Mouse (Mus musculus) kidney, embryonic 16.5 days (tissue): ENCODE results near the gene Map4k1. TPM values are rescaled to one million over a fixed set of nuclear protein-coding genes. Genes with fewer than 3 reads are reported as not detected.

Experiments
- ATAC-seq: fragments of 200-750 bp; cut with Nextera tagmentation; 2 replicates; pipeline ENCODE4 v1.8.0; 2017; ENCODE audit warnings: moderate TSS enrichment; ENCODE audit not compliant: low FRiP score, low TSS enrichment
- H3K27ac ChIP-seq: fragments of 300-500 bp; sonication (generic); 2 replicates; pipeline ENCODE4 v1.5.1; 2014; ENCODE audit warnings: low read length
- H3K27me3 ChIP-seq: fragments of 300-500 bp; sonication (generic); 2 replicates; pipeline ENCODE4 v1.6.1; 2014; ENCODE audit warnings: low read length, control low read depth, mixed read lengths; ENCODE audit not compliant: insufficient read depth
- H3K36me3 ChIP-seq: fragments of 300-500 bp; sonication (generic); 2 replicates; pipeline ENCODE4 v1.6.1; 2014; ENCODE audit warnings: low read length, control low read depth, mixed read lengths; ENCODE audit not compliant: insufficient read depth
- H3K4me1 ChIP-seq: fragments of 300-500 bp; sonication (generic); 2 replicates; pipeline ENCODE4 v1.6.1; 2014; ENCODE audit warnings: low read length, control low read depth, mixed read lengths; ENCODE audit not compliant: insufficient read depth
- H3K4me2 ChIP-seq: fragments of 300-500 bp; sonication (generic); replicated peaks from 2 replicates; pipeline ENCODE4 v1.6.1; 2014; ENCODE audit warnings: low read depth, low read length
- H3K4me3 ChIP-seq: fragments of 300-500 bp; sonication (generic); 2 replicates; pipeline ENCODE4 v1.5.1; 2014; ENCODE audit warnings: mild to moderate bottlenecking, low read length
- H3K9ac ChIP-seq: fragments of 300-500 bp; sonication (generic); replicated peaks from 2 replicates; pipeline ENCODE4 v1.6.1; 2014; ENCODE audit warnings: low read length
- H3K9me3 ChIP-seq: fragments of 300-500 bp; sonication (generic); 2 replicates; pipeline ENCODE4 v1.6.1; 2016; ENCODE audit warnings: low read length, control low read depth
- WGBS: fragments of 180-500 bp; shearing (Covaris S2); extraction: QIAGEN DNeasy Blood & Tissue Kit; methylation state at CpG from one replicate; pipeline ENCODE4 v1.1.7; 2014; 5-methylcytosine and 5-hydroxymethylcytosine counted together
- polyA plus RNA-seq: library from polyadenylated mRNA; unstranded; fragments of >200 nt; fragmentation: Nextera tagmentation; extraction: Ambion mirVana; gene quantifications from 2 replicates; pipeline ENCODE4 v1.2.1, GENCODE M21; 2015

Map4k1 gene
- polyA plus RNA-seq, result 9.7 and 10.1 TPM in 2 replicates

DNA sequence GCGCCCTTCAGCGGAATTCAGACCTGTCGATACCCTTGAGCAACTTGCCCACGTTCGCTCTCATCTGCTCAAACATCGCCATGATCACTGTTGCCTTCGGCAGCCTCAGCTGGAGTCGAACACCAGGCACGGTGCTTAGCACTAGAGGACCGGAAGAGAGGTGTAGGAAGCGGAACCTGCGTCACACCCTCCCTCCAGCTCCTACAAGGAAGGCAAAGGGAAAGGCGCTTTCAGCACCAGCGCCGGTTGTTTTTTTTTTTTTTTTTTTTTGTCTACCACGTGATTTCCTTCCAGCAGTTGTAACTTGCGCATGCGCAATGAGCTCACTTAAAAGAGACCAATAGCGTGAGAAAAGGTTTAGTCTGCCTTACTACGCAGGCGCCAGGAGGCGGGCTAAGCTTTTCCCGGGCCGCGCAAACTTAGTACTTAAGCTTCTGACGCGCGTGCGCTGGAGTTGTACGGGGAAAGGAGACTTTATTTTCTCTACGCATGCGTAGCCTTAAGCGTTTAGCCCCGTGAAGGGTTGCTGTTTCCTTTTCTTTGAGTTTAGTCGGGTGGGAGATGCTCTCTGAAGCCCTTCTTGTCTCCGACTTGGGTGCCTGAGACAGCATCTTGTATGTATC is at the start of gene Map4k1, which contains the start of gene Eif3k:
Map4k1 (plus strand) TSS at position 400 of the 623 bp plus-strand sequence.
Eif3k (minus strand) TSS at position 214 of the 623 bp plus-strand sequence.
- Histone ChIP-seq H3K4me1 (peaks cover 21% of the 10 kb centered on the region), H3K27ac (peak within 1 kb of the TSS; percentile 90), H3K9me3 (no peaks in the 10 kb centered on the region), H3K27me3 (no peaks in the 10 kb centered on the region), H3K36me3 (peaks cover 30% of the 10 kb centered on the region), H3K4me2 (peak within 1 kb of the TSS; percentile 99), H3K9ac (peak within 1 kb of the TSS; percentile 95), H3K4me3 (peak within 1 kb of the TSS; percentile 88)
- peak; percentile 97 for ATAC-seq
- under 1% methylated on average over 36 of the region's 36 CpGs for WGBS

DNA sequence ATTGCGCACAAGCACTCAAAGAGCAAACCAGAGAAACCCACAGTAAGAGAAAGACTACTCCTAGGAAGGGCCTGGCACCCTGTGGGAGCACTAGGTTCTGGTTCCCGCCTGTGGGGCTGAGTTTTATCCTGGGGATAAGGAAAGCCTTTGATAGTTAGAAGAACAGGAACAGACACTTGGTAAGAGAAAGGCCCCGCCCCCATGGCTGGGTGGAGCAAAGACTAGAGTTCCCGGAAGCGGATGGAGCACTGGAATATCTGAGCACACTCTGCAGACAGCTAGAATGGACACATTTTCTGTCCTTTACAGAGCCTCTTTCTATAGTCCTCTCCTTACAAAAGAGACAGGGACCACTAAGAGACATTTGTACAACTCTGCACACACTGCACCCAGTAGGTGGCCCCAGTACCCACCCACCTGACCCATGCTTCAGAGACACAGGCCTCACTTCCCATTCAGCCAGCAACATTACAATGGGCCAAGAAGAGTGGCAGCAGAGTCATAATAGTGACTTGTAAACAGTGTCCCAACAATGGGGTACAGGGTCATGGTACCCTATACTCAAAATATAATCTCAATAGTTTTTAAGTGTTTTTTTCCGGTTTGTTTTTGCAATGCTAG is 49.3 kb upstream of the Map4k1 start:
- Histone ChIP-seq H3K27ac (peak overlapping the region; percentile 95; the same call in 1 of the 2 replicates), H3K4me2 (no peak overlapping the region), H3K4me1 (peaks cover 67% of the 10 kb centered on the region), H3K9ac (no peak overlapping the region), H3K36me3 (0 out of 2 replicates have a peak, but pooled peaks cover 8% of the 10 kb centered on the region), H3K27me3 (no peaks in the 10 kb centered on the region), H3K9me3 (no peaks in the 10 kb centered on the region), H3K4me3 (no peak overlapping the region)
- ATAC-seq, result no peak
- 68% methylated on average over 6 of the region's 6 CpGs for WGBS

DNA sequence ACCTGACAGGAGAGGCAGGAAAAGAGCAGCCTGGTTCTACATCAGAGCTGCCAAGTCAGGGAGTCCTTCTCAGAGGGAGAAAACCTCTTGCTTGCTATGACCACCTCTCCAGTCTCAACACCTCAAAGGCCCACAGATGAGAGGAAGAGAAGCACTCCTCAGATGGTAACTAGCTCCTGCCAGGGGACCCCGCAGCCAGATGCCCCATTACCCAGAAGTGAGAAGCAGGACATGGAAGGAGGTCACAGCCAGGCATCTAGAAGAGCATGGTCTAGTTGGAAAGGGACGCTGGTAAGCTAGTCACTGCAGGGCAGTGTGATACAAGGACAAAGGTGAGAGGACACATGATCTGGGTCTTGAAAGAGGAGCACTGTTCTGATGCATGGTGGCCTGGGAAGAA is 48.0 kb upstream of the Map4k1 start:
- Histone ChIP-seq H3K9ac (no peak overlapping the region), H3K4me3 (no peak overlapping the region), H3K4me1 (peaks cover 74% of the 10 kb centered on the region), H3K4me2 (no peak overlapping the region), H3K27me3 (no peaks in the 10 kb centered on the region), H3K27ac (no peak overlapping the region), H3K36me3 (0 out of 2 replicates have a peak, but pooled peaks cover 8% of the 10 kb centered on the region), H3K9me3 (no peaks in the 10 kb centered on the region)
- ATAC-seq, result no peak
- WGBS, result 86% methylated on average over 2 of the region's 2 CpGs

DNA sequence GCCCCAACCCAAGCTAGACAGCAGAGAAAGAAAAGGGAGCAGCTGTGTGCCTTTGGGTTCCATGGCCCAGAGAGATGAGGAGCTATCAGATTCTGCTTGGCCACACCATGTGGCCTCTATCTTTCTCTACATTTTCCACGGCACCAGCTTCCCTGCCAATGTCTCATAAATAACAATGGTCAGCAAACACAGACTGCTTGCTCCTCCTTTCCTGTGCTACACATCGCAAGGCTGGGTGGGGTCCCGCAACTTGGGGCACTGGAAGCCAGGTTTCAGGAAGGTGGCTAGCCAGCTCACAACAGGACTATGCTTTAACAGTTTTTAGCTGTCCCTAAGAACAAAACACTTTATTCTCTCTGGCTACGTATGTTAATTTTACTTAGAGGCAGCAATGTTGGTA is 45.1 kb upstream of the Map4k1 start:
- Histone ChIP-seq H3K4me2 (no peak overlapping the region), H3K27me3 (no peaks in the 10 kb centered on the region), H3K36me3 (0 out of 2 replicates have a peak, but pooled peaks cover 15% of the 10 kb centered on the region), H3K9ac (peak overlapping the region; percentile 31; the same call in 1 of the 2 replicates), H3K4me3 (no peak overlapping the region), H3K27ac (peak overlapping the region; percentile 79), H3K9me3 (no peaks in the 10 kb centered on the region), H3K4me1 (peaks cover 74% of the 10 kb centered on the region)
- ATAC-seq, result no peak
- 43% methylated on average over 4 of the region's 4 CpGs for WGBS

DNA sequence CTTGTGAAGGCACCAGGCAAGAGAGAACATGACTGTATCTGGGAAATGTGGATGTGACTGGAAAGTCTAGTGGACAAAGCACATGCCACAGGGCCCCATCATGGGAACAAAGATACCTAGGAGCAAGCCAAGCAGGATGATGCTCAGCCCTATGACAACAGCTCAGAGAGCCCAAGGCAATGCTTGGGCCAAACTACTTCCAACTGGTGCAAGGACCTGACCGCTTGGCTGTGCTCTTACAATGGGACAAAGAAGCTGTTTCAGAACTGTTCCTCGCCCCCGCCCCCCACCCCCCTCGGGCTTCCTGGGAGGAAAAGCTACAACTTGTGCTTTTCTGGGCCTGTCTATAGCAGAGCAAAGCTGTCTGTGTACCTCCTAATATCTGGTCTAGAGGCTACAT is 43.2 kb upstream of the Map4k1 start:
- no peaks in the 10 kb centered on the region for H3K27me3 ChIP-seq
- 70% methylated on average over 4 of the region's 4 CpGs for WGBS
- no peaks in the 10 kb centered on the region for H3K9me3 ChIP-seq
- peaks cover 77% of the 10 kb centered on the region for H3K4me1 ChIP-seq
- 0 out of 2 replicates have a peak, but pooled peaks cover 13% of the 10 kb centered on the region for H3K36me3 ChIP-seq
- H3K4me2 ChIP-seq, result no peak overlapping the region
- H3K4me3 ChIP-seq, result no peak overlapping the region
- peak overlapping the region; percentile 89 for H3K27ac ChIP-seq
- H3K9ac ChIP-seq, result no peak overlapping the region
- no peak for ATAC-seq

DNA sequence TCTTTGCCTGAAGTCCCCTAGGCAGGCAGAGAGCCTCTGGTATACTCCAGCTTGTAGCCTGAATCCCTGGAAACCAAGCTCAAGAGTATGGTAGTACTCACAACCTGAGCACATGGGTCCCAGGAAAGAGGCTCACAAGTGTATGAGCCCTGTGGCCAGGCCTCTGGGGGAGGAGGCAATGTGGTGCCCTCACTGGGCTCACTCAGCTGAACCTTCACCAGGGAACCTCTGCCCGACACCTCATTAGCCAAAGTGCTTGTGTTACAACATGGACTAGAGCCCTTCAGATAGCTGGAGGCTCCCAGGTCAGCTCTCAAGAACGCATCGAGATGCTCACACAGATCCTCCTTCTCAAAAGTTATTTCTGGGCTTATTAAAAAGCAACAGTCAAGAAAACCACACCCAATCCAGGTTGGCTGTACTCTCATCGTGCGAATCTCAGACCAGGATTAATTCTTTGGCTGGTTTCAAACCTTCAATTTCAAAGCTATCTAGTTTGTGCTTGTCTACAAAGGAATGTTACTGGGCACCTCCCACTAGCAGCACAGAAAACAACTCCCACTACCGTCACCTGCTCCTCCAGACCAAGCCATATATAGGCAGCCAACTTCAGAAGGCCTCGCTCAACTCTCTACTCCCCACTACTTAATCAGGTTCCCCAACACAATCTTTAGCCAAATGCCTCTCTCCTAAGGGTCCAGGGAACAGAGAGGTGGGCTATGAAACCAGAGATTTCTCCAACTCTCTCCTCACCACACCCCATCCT is 42.2 kb upstream of the Map4k1 start:
- Histone ChIP-seq H3K4me1 (peaks cover 85% of the 10 kb centered on the region), H3K9ac (0 out of 2 replicates have a peak overlapping the region, but pooled peaks have one; percentile 3), H3K27ac (peak overlapping the region; percentile 89), H3K4me3 (no peak overlapping the region), H3K36me3 (0 out of 2 replicates have a peak, but pooled peaks cover 9% of the 10 kb centered on the region), H3K9me3 (no peaks in the 10 kb centered on the region), H3K4me2 (no peak overlapping the region), H3K27me3 (no peaks in the 10 kb centered on the region)
- WGBS, result 51% methylated on average over 7 of the region's 7 CpGs
- 0 out of 2 replicates have a peak, but pooled peaks have one; percentile 46 for ATAC-seq

DNA sequence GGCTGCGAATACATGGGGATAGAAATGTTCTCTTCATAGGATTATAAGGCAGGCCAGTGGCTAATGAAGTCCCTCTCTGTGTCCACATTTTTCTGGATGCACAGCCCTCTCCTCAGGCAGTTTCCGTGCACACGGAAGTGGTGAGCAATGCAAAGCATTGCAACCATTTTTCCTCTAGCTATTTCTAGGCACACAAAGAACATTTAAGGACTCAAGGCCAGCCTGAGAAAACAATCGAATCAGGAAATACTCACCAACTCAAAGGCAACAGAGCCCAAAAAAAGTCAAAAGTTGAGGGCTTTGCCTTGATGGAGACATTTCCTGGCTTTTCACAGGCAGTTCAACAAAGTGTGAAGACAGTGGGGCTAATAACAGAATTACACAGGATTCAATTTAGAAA is 40.7 kb upstream of the Map4k1 start:
- no peak for ATAC-seq
- Histone ChIP-seq H3K27ac (peak overlapping the region; percentile 89), H3K4me2 (no peak overlapping the region), H3K4me3 (no peak overlapping the region), H3K36me3 (0 out of 2 replicates have a peak, but pooled peaks cover 6% of the 10 kb centered on the region), H3K9ac (peak overlapping the region; percentile 39), H3K27me3 (no peaks in the 10 kb centered on the region), H3K9me3 (no peaks in the 10 kb centered on the region), H3K4me1 (peaks cover 93% of the 10 kb centered on the region)
- 56% methylated on average over 4 of the region's 4 CpGs for WGBS

DNA sequence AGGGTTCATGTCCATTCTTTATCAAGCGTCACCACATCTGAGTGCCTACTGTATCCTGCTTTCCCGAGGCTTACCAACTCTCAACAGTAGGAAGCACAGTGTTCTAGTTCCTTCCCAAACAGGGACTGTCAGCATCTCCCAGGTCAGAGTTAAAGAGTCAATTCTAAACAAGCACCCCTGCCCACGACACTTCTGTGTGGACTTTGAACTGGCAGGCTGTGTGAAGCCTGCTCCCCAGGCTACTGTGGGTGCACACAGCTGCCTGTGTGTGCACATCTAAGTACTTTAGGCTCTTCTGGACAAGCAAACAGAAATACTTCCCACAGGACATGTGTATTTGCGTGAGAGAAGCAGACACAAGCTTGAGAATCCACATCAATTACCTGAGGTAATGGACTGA is 40.3 kb upstream of the Map4k1 start:
- H3K9me3 ChIP-seq, result no peaks in the 10 kb centered on the region
- ATAC-seq, result no peak
- H3K9ac ChIP-seq, result peak overlapping the region; percentile 39
- peaks cover 93% of the 10 kb centered on the region for H3K4me1 ChIP-seq
- no peaks in the 10 kb centered on the region for H3K27me3 ChIP-seq
- WGBS, result 51% methylated on average over 4 of the region's 4 CpGs
- H3K36me3 ChIP-seq, result 0 out of 2 replicates have a peak, but pooled peaks cover 6% of the 10 kb centered on the region
- H3K4me3 ChIP-seq, result no peak overlapping the region
- no peak overlapping the region for H3K4me2 ChIP-seq
- H3K27ac ChIP-seq, result peak overlapping the region; percentile 89

DNA sequence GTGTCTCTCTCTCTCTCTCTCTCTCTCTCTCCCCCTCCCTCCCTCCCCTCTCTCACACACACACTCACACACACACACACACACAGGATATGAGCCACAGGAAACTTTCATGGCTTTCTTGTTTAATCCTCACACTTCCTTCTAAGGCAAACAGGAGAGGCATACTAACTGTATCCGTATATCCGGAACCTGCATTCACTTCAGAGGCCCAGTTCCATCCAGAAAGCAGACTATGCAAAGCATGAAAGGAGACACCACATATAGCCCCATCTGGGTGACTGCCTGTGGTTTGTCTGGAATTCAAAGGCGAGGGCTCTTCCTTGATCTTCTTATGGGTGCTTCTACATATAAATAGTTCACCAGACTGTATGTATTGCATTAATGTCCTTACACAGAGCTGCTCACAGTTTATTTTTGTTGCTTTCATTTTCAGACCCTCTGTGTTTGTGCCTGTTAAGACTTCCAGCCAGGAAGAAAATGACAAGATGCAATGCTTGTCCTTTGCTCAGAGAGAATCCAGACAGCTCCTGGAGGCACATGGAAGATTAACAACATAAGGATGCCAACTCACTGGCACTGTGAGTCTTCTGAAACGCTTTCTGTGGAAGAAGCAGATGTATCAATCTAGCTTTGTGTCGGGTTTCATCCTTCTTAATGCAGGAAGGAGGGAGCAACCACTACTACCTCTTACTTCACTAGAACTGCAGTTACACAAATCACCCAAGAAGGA is 38.2 kb upstream of the Map4k1 start:
- Histone ChIP-seq H3K4me2 (no peak overlapping the region), H3K27ac (peak overlapping the region; percentile 86), H3K4me1 (peaks cover 94% of the 10 kb centered on the region), H3K27me3 (no peaks in the 10 kb centered on the region), H3K9me3 (no peaks in the 10 kb centered on the region), H3K36me3 (0 out of 2 replicates have a peak, but pooled peaks cover 6% of the 10 kb centered on the region), H3K9ac (0 out of 2 replicates have a peak overlapping the region, but pooled peaks have one; percentile 36), H3K4me3 (no peak overlapping the region)
- 50% methylated on average over 5 of the region's 5 CpGs for WGBS
- no peak for ATAC-seq
